9 mouse cellular contexts compared by ENCODE assay signal in genomic region chrX:56489758-56490157, GRCm38 (mm10). TPM values are rescaled to one million over a fixed set of nuclear protein-coding genes. Genes with fewer than 3 reads are reported as not detected.
A peak's percentile ranks its signal among the peaks of the same experiment; 100 is the strongest.
DNase-seq lines count a peak whose midpoint lies in the region; ATAC-seq and TF ChIP-seq lines count a peak whose summit lies in the region.
"Had no signal": no experiment of that assay in that cellular context is flagged by ENCODE, and none has a peak within 500 bp of the region (broad histone marks: within the 10 kb centered on the region; RNA-seq: fewer than 3 reads in every experiment).

No protein-coding gene starts in this region.

- H3K9ac ChIP-seq in hindbrain, embryonic 11.5 days (ENCODE audit: low read depth, low read length) = no peak overlapping the region
- H3K9ac ChIP-seq in hindbrain, embryonic 13.5 days = no peak overlapping the region
- H3K9ac ChIP-seq: neural tube, embryonic 12.5 days had no signal

- TF ChIP-seq CTCF in left cerebral cortex, adult 2 months (IDR thresholded peaks at IDR 0.05) = peak; percentile 88

- H3K27ac ChIP-seq in hindbrain, embryonic 11.5 days (ENCODE audit: low read depth, low read length) = no peak overlapping the region
- H3K27ac ChIP-seq in hindbrain, embryonic 13.5 days = no peak overlapping the region
- no peak overlapping the region for H3K27ac ChIP-seq in left cerebral cortex, adult 2 months
- H3K27ac ChIP-seq: neural tube, embryonic 12.5 days had no signal

- no peak overlapping the region for H3K4me2 ChIP-seq in hindbrain, embryonic 11.5 days (replicated peaks; ENCODE audit: low read depth, low read length)
- H3K4me2 ChIP-seq in hindbrain, embryonic 13.5 days = no peak overlapping the region
- H3K4me2 ChIP-seq: neural tube, embryonic 12.5 days had no signal

- WGBS in hindbrain, embryonic 11.5 days = 14% methylated on average over 1 of the region's 1 CpGs
- WGBS in hindbrain, embryonic 13.5 days = 10% methylated on average over 1 of the region's 1 CpGs

- H3K9me3 ChIP-seq in hindbrain, embryonic 11.5 days (ENCODE audit: control insufficient read depth, low read length) = no peaks in the 10 kb centered on the region
- H3K9me3 ChIP-seq in hindbrain, embryonic 13.5 days = no peaks in the 10 kb centered on the region
- H3K9me3 ChIP-seq: neural tube, embryonic 12.5 days had no signal

- no peaks in the 10 kb centered on the region for H3K27me3 ChIP-seq in hindbrain, embryonic 11.5 days (ENCODE audit: control insufficient read depth, insufficient read depth, low read length)
- no peaks in the 10 kb centered on the region for H3K27me3 ChIP-seq in hindbrain, embryonic 13.5 days
- H3K27me3 ChIP-seq: neural tube, embryonic 12.5 days had no signal

- peak; percentile 77 for DNase-seq in hindbrain, embryonic 11.5 days (ENCODE audit: low spot score)
- peak; percentile 84 for DNase-seq in NIH3T3 (ENCODE audit: low read depth)
- peak; percentile 87 to 90 for DNase-seq in cerebellum, postnatal 10 days
- peak; percentile 69 to 79 for DNase-seq in heart, postnatal 36 days
- DNase-seq in left cerebral cortex, adult 2 months (ENCODE audit: extremely low spot score in 1 of 2, low spot score in 2 of 2) = peak; percentile 53 to 67
- DNase-seq in naive thymus-derived CD4-positive, alpha-beta T cell, adult 2 months (ENCODE audit: low read depth) = peak; percentile 82
- peak; percentile 3 to 24 for DNase-seq in thymus, adult 18-20 months

- H3K4me1 ChIP-seq in hindbrain, embryonic 11.5 days (replicated peaks; ENCODE audit: control insufficient read depth, insufficient read depth, low read length) = no peaks in the 10 kb centered on the region
- no peaks in the 10 kb centered on the region for H3K4me1 ChIP-seq in hindbrain, embryonic 13.5 days (replicated peaks)
- H3K4me1 ChIP-seq: neural tube, embryonic 12.5 days had no signal

- intact Hi-C loops in heart, postnatal 36 days (cut with DNase I) = loop anchor here (1.0 kb wide), 1 partner anchor 62 kb away; no protein-coding TSS in a partner anchor
- intact Hi-C loops in left cerebral cortex, adult 2 months (cut with DNase I) = loop anchor here (1.0 to 10.0 kb wide), 3 partner anchors 35 to 215 kb away; partner anchors contain the start of gene Ints6l

- no peak overlapping the region for H3K4me3 ChIP-seq in hindbrain, embryonic 11.5 days (ENCODE audit: low read depth, low read length)
- no peak overlapping the region for H3K4me3 ChIP-seq in hindbrain, embryonic 13.5 days
- H3K4me3 ChIP-seq in left cerebral cortex, adult 2 months = no peak overlapping the region
- H3K4me3 ChIP-seq: neural tube, embryonic 12.5 days had no signal

- no peaks in the 10 kb centered on the region for H3K36me3 ChIP-seq in hindbrain, embryonic 11.5 days (ENCODE audit: control insufficient read depth, insufficient read depth, low read length)
- no peaks in the 10 kb centered on the region for H3K36me3 ChIP-seq in hindbrain, embryonic 13.5 days
- H3K36me3 ChIP-seq: neural tube, embryonic 12.5 days had no signal

- no peak for ATAC-seq in hindbrain, embryonic 11.5 days (ENCODE audit: low FRiP score)
- ATAC-seq in hindbrain, embryonic 13.5 days (ENCODE audit: low FRiP score) = no peak

RNA-seq across cellular contexts. Expression of gene Gm10477, which starts 34.8 kb away (rescaled TPM):
- polyA plus RNA-seq in hindbrain, embryonic 11.5 days (2014; fragmentation: Nextera tagmentation; extraction: Ambion mirVana) = not detected in 2 replicates
- not detected in 2 replicates for polyA plus RNA-seq in hindbrain, embryonic 13.5 days (2015; fragmentation: Nextera tagmentation; extraction: Ambion mirVana)
- total RNA-seq in heart, postnatal 36 days (2021) = not detected
- total RNA-seq in left cerebral cortex, adult 2 months (2021) = not detected
- polyA plus RNA-seq: neural tube, embryonic 12.5 days had no signal

RNA-seq across cellular contexts. Expression of gene Ints6l, which starts 35.1 kb away (rescaled TPM):
- polyA plus RNA-seq in hindbrain, embryonic 11.5 days (2014; fragmentation: Nextera tagmentation; extraction: Ambion mirVana) = 24.7 and 25.8 TPM in 2 replicates
- 18.8 and 20.3 TPM in 2 replicates for polyA plus RNA-seq in hindbrain, embryonic 13.5 days (2015; fragmentation: Nextera tagmentation; extraction: Ambion mirVana)
- 1 to 10 TPM; 5.5 to 6.7 TPM for total RNA-seq in heart, postnatal 36 days (2021)
- 10 to 100 TPM; 35.1 to 40.5 TPM for total RNA-seq in left cerebral cortex, adult 2 months (2021)

RNA-seq across cellular contexts. Expression of gene Gm2174, which starts 42.0 kb away (rescaled TPM):
- polyA plus RNA-seq in hindbrain, embryonic 11.5 days (2014; fragmentation: Nextera tagmentation; extraction: Ambion mirVana) = 1.6 and 2.4 TPM in 2 replicates
- polyA plus RNA-seq in hindbrain, embryonic 13.5 days (2015; fragmentation: Nextera tagmentation; extraction: Ambion mirVana) = 1.4 TPM in 1 of 2 replicates, not detected in the other
- total RNA-seq in heart, postnatal 36 days (2021) = under 1 TPM; 0.79 to 0.92 TPM
- not detected for total RNA-seq in left cerebral cortex, adult 2 months (2021)

RNA-seq across cellular contexts. Expression of gene Gm648, which starts 59.6 kb away (rescaled TPM):
- 0.47 TPM in 1 of 2 replicates, not detected in the other for polyA plus RNA-seq in hindbrain, embryonic 11.5 days (2014; fragmentation: Nextera tagmentation; extraction: Ambion mirVana)
- polyA plus RNA-seq in hindbrain, embryonic 13.5 days (2015; fragmentation: Nextera tagmentation; extraction: Ambion mirVana) = 0.19 and 0.27 TPM in 2 replicates
- not detected for total RNA-seq in heart, postnatal 36 days (2021)
- not detected for total RNA-seq in left cerebral cortex, adult 2 months (2021)
- polyA plus RNA-seq: neural tube, embryonic 12.5 days had no signal

Comparison
In these comparisons a context has a peak if more than half of its experiments do, and no peak if none do; other contexts are left out.
1. DNase-seq: peak in every context shown above with its lines; median percentile 88 in cerebellum, postnatal 10 days; 84 in NIH3T3; 82 in naive thymus-derived CD4-positive, alpha-beta T cell, adult 2 months; 77 in hindbrain, embryonic 11.5 days; 74 in heart, postnatal 36 days; 60 in left cerebral cortex, adult 2 months; 14 in thymus, adult 18-20 months.
2. RNA of gene Ints6l, which starts 35.1 kb away (total RNA-seq): 35.1 to 40.5 TPM in left cerebral cortex, adult 2 months; 5.5 to 6.7 TPM in heart, postnatal 36 days; every median in the first group is over 4 times any median in the second.